Mouse (Mus musculus) gastrocnemius, postnatal 14 days (tissue): ENCODE measurements around the gene 2610507B11Rik. TPM values are rescaled to one million over a fixed set of nuclear protein-coding genes. Genes with fewer than 3 reads are reported as not detected.

Experiments
- DNase-seq: peaks from one replicate; pipeline ENCODE4 v3.0.0; 2021; ENCODE audit warnings: mixed read lengths
- intact Hi-C: fragments of 180-260 bp; cut with DNase I; formaldehyde crosslinking; loops from one replicate; pipeline ENCODE4 v1.15.1; 2025; ENCODE audit warnings: low total_unique reads
- long read RNA-seq, 2 experiments: library from polyadenylated mRNA; stranded (forward); transcript quantifications; one replicate each; pipeline ENCODE4 v2.0.0; 2021
- total RNA-seq, 2 experiments: library from RNA; stranded (reverse); gene quantifications; 2 replicates each; pipeline ENCODE4 v1.2.3; 2021

Gene 2610507B11Rik
- total RNA-seq, result 100 to 1,000 TPM; 157 to 161 TPM
- long read RNA-seq, experiment 1, full-length matches to known transcripts, result 45 of 125 reads
- long read RNA-seq, experiment 1, partial matches to known transcripts, result 65 of 125 reads
- long read RNA-seq, experiment 1, other reads (novel, unspliced or antisense), result 15 of 125 reads
- long read RNA-seq, experiment 2, full-length matches to known transcripts, result 118 of 206 reads
- long read RNA-seq, experiment 2, partial matches to known transcripts, result 64 of 206 reads
- long read RNA-seq, experiment 2, other reads (novel, unspliced or antisense), result 24 of 206 reads

DNA sequence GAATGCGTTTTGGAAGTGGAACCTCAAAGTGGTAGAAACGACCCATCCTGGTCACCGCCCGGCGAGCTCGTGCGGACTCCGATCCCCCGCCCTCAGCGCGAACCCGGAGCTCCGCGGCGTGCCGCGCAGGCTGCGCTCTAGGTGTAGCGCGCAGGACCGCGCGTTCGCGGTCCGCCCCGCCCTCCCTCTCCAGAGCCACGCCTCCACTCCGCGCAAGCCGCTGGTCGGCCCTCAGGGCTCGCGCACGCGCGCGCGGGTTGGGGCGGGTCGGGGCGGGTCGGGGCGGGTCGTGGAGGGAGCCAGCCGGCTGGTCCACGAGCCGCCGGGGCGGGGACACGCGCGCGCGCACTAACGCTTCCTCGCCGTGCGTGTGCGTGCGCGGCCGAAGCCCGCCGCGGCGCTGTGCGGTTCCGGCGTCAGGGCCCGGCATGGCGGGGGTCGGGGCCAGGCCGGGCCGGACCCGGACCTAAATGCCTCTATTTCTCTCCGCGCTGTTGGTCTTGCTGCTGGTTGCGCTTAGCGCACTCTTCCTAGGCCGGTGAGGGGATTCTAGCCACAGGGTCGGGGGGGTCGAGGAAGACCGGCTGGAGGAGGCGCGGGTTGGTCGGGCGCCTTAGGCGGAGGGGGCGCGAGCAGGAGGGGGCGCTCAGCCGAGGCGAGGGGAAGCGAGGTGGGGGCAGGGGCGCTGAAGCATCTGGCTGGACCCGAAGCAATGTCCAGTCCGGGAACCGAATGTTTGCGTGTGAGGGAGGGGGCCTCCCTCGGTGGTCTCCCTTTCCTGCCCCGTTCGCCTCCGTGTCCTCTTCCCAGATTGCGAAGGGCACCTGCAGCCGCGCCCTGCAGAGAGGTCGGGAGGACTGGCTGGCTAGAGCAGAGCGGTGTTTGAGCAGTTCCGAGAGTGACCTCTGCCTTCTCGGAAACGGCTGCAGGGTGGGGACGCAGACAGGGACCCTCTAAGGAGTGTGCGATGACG lies at the start of gene 2610507B11Rik:
Gene 2610507B11Rik, plus strand, starts transcription at position 373 of the 973 bp plus-strand sequence.
- intact Hi-C loops, result no loop called here
- DNase-seq, result peak; percentile 96

DNA sequence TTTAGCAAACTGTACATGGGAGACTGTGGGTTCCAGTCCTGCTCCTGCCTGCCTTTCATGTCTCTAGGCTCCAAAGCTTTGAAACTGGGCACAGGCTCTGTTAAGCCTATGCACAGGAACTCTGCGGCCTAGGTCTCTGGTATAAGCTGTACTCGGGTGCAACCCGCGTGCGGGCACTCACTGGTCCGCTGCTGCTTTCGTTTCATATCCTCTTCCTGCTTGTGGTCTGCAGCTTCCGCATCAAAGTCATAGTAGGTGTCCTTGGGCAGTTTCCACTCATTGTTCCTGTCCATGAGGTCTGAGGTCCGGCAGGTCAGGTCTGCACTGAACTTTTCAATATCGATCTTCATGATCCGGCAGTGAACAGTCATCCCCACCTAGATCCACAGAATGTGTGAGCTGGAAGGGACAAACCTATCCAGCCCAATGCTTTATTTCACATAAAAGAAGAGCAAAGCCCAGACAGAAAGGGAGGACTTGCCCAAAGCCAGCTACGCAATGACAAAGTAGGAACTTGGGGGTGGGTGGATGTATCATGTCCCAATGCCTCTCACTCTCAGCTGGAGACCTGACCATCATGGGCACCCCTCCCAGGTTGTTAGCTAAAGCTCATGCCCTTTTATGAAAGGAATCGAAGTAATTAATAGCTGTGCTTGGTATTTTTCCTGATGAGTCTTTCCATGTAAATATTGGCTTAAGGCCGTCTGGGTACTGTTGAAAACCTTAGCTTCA lies 48.3 kb upstream of the 2610507B11Rik start:
- intact Hi-C loops, result no loop called here
- no peak for DNase-seq

DNA sequence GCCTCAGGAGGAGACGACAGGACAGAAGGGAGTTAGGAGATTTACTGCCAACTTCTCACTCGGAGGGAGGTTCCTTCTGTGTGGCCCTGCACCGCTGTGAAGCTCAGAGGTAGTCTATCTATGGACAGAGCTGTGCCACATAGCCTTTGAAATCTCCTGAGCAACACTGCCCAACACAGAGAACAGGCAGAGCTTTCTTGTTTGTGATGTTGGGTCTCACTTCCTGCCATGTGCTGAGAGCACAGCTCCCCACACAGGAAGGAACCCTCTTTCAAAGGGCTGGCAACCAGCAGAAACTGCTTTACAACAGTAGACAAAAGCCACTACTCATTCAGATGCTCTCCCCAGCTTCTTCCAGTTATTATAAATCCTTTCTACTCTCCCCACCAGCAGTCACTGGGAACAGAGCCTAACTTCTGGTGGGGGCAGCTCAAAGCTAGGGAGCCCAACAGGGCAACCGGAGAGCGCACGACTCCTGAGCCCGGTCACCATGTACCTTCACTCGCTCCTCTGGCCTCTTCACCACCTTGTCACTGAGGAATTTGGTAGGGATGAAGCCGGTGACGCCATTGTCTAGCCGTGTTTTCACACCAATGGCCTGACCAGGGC lies 45.7 kb upstream of the 2610507B11Rik start:
- intact Hi-C loops, result no loop called here
- DNase-seq, result no peak

DNA sequence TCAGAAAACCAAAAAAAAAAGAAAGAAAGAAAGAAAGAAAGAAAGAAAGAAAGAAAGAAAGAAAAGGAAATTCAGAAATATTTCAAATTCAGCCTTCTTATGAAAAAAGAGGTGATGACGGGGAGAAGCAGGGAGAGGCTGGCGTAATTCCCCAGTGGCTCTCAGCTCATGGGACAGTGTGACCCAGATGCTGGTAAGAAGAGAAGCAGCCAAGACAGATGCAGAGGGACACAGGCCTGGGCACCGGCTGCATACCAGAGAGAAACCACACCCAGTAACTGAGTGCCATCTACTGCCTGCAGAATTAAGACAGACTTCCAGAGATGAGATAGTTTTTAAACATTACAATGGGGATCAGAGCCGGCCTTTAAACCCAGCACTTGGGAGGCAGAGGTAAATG lies 38.0 kb upstream of the 2610507B11Rik start:
- intact Hi-C loops, result no loop called here
- no peak for DNase-seq

DNA sequence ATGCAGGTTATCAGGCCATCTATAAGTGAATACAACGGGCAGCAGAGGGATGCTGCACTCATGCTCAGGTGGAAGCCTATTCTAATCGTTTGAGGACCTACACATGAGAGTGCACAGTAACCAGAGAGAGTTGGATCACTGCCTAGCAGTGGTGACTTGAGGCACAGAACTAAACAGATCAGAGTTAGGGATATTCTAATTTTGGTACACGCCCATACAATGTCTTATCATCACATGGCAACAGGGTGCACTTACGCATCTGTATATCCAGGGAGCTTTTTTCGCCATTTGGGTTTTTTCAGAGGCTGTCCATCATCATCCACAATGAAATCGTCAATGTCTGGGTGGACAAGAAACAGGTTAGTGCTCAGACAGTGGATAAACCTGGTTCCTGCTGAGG lies 30.0 kb upstream of the 2610507B11Rik start:
- DNase-seq, result no peak
- intact Hi-C loops, result no loop called here

DNA sequence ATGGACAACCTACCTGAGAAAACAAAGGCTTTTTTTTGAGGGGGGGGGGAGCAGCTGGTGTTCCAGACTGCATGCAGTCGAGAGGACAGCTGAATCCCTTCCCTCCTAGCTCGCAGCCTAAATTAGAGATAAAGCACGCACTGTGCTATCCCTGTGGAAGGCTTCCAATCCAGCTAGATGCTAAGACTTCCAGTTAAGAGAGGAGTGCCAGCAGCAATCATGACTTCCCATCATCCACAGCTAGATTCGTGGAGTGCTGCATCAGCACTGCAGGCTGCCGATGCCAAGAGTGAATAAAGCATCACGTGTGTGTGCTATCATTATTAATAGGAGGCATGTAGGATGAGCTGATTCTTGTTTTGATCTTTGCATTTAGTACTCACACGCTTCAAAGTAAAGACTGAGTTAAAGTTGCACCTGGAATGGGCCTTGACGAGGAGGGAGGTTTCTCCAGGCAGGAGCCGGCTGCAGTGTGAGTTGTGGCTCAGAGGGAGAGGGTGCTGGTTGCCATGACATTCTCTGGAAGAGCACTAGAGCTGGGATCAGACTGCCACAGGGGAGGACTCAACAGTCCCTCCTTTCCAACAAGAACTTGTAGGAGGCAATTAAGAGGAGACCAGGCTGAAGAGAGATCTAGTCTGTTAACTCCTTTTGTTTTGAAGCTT lies 21.2 kb upstream of the 2610507B11Rik start:
- no peak for DNase-seq
- intact Hi-C loops, result no loop called here

DNA sequence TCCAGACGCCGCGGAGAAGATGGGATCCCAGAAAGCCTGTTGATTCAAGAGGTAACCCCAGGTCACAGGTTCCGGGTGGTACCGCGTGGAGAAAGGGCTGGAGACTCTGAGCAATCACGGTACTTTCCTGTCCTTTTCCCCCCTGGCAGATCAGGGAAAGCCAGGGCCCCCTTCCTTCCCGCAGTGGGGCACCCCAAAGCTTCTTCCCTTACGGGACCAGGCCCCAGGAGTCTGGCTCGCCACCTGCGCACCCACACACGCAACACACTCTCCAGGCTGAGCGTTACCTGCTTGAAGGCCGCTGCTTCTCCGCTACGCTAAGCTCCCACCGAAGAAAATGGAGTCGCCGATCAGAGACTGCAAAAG lies 16.3 kb upstream of the 2610507B11Rik start:
- DNase-seq, result no peak
- intact Hi-C loops, result no loop called here

DNA sequence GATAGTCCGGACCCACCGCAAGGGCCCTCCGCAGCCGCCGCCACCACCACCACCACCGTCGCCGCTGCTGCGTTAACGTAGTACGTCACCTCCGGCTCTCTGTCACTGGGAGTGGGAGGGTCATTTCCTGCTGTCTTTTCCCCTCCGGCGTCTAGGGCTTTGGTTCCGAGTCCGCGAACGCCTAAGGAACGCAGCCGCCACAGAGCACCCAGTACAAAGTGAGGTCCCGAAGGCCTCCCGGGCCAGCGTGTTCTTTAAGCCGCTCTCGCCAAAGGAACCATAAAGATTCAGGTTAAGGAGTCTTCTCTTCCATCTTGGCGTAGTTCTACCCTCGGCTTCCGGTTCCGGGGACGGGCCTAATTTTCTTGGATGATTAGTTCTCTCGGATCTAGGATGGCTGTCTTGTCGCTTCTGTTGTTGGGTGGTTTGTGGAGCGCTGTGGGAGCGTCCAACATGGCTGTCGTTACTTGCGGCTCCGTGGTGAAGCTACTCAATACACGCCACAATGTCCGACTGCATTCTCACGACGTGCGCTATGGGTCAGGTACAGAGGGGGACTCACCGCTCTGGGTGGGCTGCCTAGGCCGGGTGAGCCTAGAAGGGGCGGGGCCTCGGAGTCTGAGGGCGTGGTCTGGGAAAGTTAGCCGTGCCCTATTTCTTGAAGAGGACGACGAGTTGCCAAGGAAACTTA lies 15.8 kb upstream of the 2610507B11Rik start, which contains the start of the genes Sdf2 and Supt6:
Gene Sdf2, plus strand, starts transcription at position 120 of the 691 bp plus-strand sequence.
Gene Supt6, minus strand, starts transcription at position 361 of the 691 bp plus-strand sequence.
- peak; percentile 90 for DNase-seq
- intact Hi-C loops, result no loop called here

DNA sequence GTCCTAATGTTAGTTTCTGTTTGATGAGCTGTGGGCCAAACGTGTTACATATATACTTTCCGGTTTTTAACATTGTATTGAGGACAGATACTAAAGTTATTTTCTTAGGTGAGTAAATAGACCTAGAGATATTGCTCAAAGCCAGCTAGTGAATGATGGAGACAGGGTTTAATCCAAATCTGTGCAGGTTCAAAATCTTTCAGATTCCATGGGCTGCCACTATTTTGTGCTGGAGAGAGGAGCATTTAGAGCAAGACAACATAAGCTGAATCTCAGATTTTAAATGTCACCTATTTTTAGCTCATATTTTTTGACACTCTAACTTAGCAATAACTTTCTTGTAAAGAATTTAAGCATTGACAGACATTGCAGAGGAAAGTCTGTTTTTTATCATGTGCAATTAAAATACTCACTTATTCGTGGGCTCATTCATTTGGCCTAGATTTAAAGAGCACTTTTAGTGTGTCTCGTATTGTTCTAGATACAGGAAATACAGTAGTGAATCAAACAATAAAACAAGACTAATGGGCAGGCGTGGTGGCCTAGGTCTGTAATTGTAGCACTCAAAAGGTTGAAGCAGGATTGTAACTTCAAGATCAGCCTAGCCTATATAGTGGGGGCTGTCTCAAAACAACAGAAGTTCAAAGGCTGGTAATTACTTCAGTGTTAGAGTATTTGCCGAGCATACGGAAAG lies 15.1 kb upstream of the 2610507B11Rik start:
- intact Hi-C loops, result no loop called here
- DNase-seq, result no peak

DNA sequence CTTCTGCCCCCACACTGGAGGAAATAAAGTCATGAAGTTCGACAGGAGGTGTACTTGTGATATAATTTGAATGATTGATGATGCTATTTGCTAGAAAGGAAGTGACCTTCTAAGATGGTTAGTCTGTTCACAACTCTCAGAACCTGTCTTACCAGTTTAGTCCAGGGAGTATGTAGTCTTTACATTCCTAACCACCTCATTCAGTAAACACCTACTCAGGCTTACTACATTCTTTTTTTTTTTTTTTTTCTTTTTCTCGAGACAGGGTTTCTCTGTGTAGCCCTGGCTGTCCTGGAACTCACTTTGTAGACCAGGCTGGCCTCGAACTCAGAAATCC lies 14.6 kb upstream of the 2610507B11Rik start:
- intact Hi-C loops, result no loop called here
- DNase-seq, result no peak

DNA sequence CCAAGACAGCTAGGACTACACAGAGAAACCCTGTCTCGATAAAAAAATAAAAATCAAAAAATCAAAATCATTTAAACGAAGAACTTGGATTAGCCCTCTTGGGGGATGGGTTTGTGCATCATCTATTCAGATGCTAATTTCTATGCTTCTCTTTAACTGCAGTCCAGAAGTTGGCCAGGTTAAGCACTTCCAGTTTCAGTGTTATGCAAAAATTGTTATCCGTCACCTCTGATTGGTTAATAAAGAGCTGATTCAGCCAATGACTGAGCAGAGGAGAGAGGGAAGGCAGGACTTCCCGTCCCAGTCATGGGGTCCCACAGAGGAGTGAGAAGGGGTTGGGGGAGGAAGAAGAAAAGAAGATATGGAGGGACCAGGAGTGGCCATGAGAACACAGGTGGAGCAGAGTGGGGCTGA lies 13.8 kb upstream of the 2610507B11Rik start:
- no peak for DNase-seq
- intact Hi-C loops, result no loop called here

DNA sequence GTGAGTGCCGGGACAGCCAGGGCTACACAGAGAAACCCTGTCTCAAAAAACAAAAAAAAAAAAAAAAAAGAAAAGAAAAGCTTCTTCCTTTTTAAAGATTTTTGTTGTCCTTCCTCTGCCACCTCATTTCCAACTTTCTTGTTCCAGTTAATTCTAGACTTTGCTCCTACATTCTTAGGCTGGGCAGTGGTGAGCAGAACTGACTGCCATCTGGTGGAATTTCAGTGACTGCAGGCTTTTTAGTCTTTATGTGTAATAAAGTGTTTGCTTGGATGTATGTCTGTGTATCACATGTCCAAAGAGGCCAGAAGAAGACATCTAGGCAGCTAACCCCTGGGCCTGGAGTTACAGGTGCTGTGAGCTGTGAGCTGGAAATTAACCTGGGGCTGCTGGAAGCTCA lies 4.9 kb upstream of the 2610507B11Rik start:
- intact Hi-C loops, result no loop called here
- DNase-seq, result no peak

DNA sequence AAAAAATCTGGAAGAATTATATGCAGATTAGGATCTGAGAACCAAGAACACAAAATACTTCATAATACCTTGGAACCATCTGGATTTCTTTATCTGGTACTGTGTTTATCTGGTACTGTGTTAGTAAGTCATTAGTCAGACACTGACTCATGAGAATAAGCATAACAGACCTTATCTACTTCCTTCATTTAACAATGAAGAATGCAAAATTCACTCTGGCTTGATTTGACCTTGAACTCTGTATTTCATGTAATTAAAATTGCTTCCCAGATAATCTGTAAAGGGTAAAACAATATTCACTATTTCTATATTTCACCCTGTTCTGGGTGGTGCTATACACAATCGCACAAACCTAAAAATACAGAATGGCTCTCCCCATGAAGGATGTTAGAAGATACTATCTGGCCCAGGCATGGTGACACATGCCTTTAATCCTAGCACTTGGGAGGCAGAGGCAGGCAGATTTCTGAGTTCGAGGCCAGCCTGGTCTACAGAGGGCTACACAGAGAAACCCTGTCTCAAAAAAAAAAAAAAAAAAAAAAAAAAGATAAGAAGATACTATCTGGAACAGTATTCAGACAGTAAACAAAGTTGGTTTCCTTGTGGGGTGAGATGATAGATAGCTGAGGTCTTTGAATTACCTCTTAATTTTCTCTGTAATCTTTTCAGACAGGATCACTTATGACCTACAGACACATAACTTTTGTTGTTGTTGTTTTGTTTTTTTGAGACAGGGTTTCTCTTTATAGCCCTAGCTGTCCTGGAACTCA lies 878 bp upstream of the 2610507B11Rik start:
- intact Hi-C loops, result no loop called here
- DNase-seq, result no peak

DNA sequence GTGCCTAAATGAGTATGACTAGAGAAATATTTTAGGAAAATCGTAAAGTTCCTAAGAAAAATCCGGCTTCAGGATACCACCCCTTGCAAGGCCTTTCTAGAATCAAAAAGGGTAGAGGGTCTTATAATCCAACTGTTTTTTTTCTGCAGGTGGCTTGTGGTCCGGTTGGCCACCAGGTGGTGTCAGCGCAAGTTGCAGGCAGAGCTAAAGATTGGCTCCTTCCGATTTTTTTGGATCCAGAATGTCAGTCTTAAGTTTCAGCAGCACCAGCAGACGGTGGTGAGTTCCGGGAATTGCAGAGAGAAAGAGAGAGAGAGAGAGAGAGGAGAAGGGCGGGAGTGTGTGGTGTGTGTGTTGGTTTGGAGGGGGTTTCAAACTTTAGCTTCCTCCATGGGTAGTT lies 998 bp downstream of the 2610507B11Rik start:
- peak; percentile 63 for DNase-seq
- intact Hi-C loops, result no loop called here

DNA sequence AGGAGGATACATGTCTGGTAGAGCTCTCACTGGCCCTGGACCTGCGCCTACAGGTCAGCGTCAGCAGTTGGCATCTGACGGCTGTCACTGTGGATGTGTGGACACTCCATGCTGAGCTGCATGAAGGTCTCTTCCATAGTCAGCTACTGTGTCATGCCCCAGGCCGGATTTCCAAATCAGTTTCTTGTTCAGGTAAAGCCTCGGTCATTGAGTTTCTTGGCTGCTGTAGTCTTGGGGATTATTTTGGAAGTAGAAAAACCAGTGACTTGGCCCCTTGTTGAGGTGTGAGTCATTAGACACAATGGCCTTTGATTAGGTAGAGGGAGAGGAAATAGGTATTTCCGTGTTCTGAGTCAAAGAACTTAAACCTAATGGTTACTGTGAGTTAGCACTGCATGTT lies 4.0 kb downstream of the 2610507B11Rik start:
- intact Hi-C loops, result loop anchor here (5.0 kb wide), 1 partner anchor 82 kb away; no protein-coding TSS in a partner anchor

DNA sequence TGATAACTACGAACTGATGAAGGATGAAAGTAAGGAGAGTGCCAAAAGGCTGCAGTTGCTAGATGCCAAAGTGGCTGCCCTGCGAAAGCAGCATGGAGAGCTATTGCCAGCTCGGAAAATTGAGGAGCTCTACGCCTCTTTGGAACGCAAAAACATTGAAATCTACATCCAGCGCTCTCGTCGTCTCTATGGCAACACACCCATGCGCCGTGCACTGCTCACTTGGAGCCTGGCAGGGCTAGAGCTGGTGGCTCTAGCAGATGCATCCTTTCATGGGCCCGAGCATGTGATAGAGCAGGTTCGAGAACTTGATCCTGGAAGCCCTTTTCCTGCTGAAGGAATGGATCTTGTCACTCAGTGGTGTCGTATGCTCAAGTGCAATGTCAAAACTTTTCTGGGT lies 10.4 kb downstream of the 2610507B11Rik start:
- intact Hi-C loops, result no loop called here
- DNase-seq, result no peak

More for the DNA sequence above, 4.0 kb downstream of the 2610507B11Rik start:
- no peak for DNase-seq

DNA sequence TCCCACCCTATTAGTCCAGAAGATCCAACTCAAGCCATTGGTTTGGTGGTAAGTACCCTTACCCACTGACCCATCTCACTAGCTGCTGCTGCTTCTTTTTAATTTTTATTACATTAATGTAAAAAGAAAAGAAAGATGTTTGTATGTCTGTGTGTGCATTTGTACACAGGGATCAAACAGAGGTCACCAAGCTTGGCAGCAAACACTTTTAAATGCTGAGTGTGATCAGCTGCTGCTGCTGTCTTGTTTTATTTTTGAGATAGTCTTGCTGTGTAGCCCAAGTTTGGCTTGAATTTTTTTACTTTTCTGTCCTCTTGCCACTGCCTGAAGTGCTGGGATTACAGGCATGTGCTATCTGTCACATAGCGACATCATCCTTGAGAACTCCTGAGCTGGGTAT lies 14.0 kb downstream of the 2610507B11Rik start:
- DNase-seq, result no peak
- intact Hi-C loops, result no loop called here
